Mouse (Mus musculus) lung, postnatal 0 days (tissue): ENCODE results near the gene Tfdp1.

ENCODE experiments used
- CTCF ChIP-seq: IDR thresholded peaks from 2 replicates; pipeline ENCODE4 v1.5.1; 2016; ENCODE audit warnings: antibody characterized with exemption, mild to moderate bottlenecking
- EP300 ChIP-seq: IDR thresholded peaks from 2 replicates; pipeline ENCODE4 v1.6.1; 2016; ENCODE audit warnings: antibody characterized with exemption, mild to moderate bottlenecking, control low read depth

DNA sequence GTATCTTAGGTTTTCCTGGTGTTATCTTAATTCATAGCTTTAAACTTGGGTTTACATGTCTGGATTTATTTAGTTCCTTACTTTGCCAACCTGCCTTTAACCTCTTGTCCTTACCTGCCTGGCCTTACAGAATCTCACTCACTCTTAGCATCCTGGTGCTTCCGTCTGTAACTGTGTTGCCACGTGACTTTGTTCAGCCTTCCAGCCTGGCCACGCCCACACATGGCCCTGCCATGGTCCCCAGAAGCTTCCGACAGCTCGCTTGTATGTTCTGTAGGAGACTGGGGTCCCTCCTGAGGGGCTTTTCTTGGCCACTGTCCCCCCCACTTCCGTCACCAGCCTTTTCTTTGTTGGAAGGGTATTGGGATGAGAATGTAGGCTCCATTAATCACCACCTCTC is 17.7 kb downstream of the Tfdp1 start:
- TF ChIP-seq CTCF (no peak), EP300 (no peak)
